Mouse (Mus musculus): Measurements from ENCODE around the gene Vmn2r91.
"Not testable (repeated sequence)": the region's sequence is repeated elsewhere in the genome, so short reads cannot be mapped to it uniquely, and the experiment has no call there.

Vmn2r91 gene

DNA sequence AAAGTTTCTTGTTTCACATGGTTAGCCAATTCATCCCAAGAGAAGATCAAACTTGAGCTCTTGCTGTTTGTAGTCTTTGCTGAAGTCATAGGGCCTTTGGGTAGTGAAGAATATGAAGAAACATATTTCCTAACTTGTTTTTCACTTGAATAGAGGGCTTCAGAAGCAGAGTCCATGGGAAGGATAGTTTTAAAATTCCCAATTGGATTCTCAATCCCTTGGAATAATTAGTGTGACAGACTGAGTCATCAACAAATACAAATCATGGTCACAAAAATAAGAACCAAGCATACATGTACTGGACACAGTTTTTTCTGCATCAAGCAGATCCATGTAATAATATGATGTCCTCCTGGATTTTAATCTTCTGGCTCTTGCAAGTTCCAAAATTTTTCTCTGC is at the start of gene Vmn2r91:
TSS of gene Vmn2r91 (plus strand) at position 301 of the 400 bp plus-strand sequence.
- DNase-seq (ENCODE audit: low read depth, low spot score) = not testable (repeated sequence)

DNA sequence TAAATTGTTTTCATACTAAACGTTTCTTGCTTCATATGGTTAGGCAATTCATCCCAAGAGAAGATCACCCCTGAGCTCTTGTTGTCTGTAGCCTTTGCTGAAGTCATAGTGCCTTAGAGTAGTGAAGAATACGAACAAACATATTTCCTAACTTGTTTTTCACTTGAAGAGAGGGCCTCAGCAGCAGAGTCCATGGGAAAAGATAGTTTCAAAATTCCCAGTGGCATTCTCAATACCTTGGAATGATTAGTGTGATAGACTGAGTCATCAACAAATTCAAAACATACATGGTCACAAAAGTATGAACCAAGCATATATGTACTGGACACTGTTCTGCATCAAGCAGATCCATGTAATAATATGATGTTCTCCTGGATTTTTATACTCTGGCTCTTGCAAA is 35.7 kb upstream of the Vmn2r91 start, which contains the start of gene Vmn2r124:
TSS of gene Vmn2r124 (plus strand) at position 301 of the 400 bp plus-strand sequence.
- no peak for DNase-seq (ENCODE audit: low read depth, low spot score)

DNA sequence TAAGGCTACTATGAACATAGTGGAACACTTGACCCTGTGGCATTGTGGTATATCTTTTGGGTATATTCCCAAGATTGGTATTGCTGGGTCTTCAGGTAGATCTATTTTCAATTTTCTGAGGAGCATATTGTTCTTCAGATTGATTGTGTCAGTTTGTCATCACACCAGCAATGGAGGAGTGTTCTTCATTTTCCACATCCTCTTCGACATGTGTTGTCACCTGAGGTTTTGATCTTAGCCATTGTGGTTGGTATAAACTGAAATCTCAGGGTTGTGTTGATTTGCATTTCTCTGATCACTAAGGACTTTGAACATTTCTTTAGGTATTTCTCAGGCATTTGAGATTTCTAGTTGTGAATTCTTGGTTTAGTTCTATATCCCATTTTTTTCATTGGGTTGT is 10.8 kb downstream of the Vmn2r91 start:
- DNase-seq (ENCODE audit: low read depth, low spot score) = not testable (repeated sequence)

DNA sequence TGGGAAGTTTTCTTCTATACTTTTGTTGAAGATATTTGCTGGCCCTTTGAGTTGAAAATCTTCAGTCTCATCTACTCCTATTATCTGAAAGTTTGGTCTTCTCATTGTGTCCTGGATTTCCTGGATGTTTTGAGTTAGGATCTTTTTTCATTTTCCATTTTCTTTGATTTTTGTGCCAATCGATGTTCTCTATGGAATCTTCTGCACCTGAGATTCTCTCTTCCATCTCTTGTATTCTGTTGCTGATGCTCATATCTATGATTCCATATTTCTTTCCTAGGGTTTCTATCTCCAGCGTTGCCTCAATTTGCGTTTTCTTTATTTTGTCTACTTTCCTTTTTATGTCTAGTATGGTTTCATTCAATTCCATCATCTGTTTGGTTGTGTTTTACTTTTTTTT is 17.4 kb downstream of the Vmn2r91 start:
- DNase-seq (ENCODE audit: low read depth, low spot score) = not testable (repeated sequence)

DNA sequence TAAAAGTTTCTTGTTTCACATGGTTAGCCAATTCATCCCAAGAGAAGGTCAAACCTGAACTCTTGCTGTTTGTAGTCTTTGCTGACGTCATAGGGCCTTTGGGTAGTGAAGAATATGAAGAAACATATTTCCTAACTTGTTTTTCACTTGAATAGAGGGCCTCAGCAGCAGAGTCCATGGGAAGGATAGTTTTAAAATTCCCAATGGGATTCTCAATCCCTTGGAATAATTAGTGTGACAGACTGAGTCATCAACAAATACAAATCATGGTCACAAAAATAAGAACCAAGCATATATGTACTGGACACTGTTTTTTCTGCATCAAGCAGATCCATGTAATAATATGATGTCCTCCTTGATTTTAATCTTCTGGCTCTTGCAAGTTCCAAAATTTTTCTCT is 66.8 kb downstream of the Vmn2r91 start, which contains the start of gene Vmn2r92:
TSS of gene Vmn2r92 (plus strand) at position 301 of the 400 bp plus-strand sequence.
- DNase-seq (ENCODE audit: low read depth, low spot score) = not testable (repeated sequence)

DNA sequence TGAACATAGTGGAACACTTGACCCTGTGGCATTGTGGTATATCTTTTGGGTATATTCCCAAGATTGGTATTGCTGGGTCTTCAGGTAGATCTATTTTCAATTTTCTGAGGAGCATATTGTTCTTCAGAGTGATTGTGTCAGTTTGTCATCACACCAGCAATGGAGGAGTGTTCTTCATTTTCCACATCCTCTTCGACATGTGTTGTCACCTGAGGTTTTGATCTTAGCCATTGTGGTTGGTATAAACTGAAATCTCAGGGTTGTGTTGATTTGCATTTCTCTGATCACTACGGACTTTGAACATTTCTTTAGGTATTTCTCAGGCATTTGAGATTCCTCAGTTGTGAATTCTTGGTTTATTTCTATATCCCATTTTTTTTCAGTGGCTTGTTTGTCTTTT is 76.4 kb downstream of the Vmn2r91 start:
- not testable (repeated sequence) for DNase-seq (ENCODE audit: low read depth, low spot score)

Data from A20 (cell line).